Mouse (Mus musculus) adrenal gland, adult 10 weeks (tissue): ENCODE data around the gene Kcne4. TPM values are rescaled to one million over a fixed set of nuclear protein-coding genes. Genes with fewer than 3 reads are reported as not detected.

Experiments used
- polyA plus RNA-seq: library from polyadenylated mRNA; stranded (reverse); fragments of 350-450 nt; fragmentation: Illumina TruSeq; extraction: RNeasy Lipid Tissue Mini Kit (QIAGEN cat#74804); gene quantifications from one replicate; pipeline ENCODE4 v1.2.3, GENCODE M21; 2014; ENCODE audit warnings: low read depth, low replicate concordance

Gene Kcne4
- polyA plus RNA-seq = 5.1 TPM

DNA sequence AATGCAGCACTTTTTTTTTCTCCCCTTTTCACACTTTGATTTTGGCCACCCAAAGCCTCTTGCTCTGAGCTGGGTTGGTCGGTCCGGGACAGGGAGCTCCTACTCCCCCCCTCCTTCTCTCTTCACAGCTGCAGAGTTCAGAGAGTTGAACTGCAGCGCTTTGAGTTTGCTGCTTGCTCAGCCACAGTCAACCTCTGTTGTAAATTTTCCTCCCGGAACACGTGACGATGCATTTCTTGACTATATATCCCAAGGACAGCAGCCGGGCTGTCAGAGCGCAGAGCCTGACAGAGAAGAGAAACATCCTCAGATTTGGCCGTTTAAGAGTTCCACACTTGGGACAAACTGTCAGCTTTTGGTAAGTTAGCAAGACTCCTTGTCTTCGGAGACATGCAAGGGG is at the start of gene Kcne4:
TSS of gene Kcne4 (plus strand) at position 120 of the 400 bp plus-strand sequence.

Other genes with a start within 250 kb of the Kcne4 start
- gene Acsl3, start 158.9 kb upstream of the Kcne4 start, polyA plus RNA-seq = 193 TPM
- 3.8 TPM for gene Utp14b, start 158.7 kb upstream of the Kcne4 start, polyA plus RNA-seq